Mouse (Mus musculus) A20 (cell line): ENCODE measurements around the gene Ctrc.
"Not testable (repeated sequence)": the region's sequence is repeated elsewhere in the genome, so short reads cannot be mapped to it uniquely, and the experiment has no call there.

Experiments
- DNase-seq: peaks from one replicate; pipeline ENCODE4 v3.0.0-alpha.2; 2011; ENCODE audit warnings: low read depth, low spot score

The Ctrc gene

GRCm38 (mm10) chr4:141787462-141787861 lies 58.7 kb downstream of the Ctrc start:
- DNase-seq: no peak

GRCm38 (mm10) chr4:141787046-141787445 lies 59.1 kb downstream of the Ctrc start:
- peak; percentile 51 for DNase-seq

GRCm38 (mm10) chr4:141786141-141786540 lies 60.0 kb downstream of the Ctrc start:
- peak; percentile 89 for DNase-seq

- DNase-seq: no peak
Measured at GRCm38 (mm10) chr4:141784835-141785234, 61.3 kb downstream of the Ctrc start.

GRCm38 (mm10) chr4:141781201-141781985 lies 64.8 kb downstream of the Ctrc start:
- no peak for DNase-seq

GRCm38 (mm10) chr4:141779828-141780227 lies 66.3 kb downstream of the Ctrc start:
- no peak for DNase-seq

GRCm38 (mm10) chr4:141773019-141773418 lies 73.1 kb downstream of the Ctrc start:
- not testable (repeated sequence) for DNase-seq

GRCm38 (mm10) chr4:141771823-141772222 lies 74.3 kb downstream of the Ctrc start:
- peak; percentile 61 for DNase-seq

GRCm38 (mm10) chr4:141769501-141770160 lies 76.5 kb downstream of the Ctrc start:
- no peak for DNase-seq

GRCm38 (mm10) chr4:141767353-141768036 lies 78.7 kb downstream of the Ctrc start:
- no peak for DNase-seq

- no peak for DNase-seq
Measured at GRCm38 (mm10) chr4:141766668-141767352, 79.3 kb downstream of the Ctrc start.

GRCm38 (mm10) chr4:141766316-141766667 lies 79.9 kb downstream of the Ctrc start:
- peak; percentile 87 for DNase-seq

GRCm38 (mm10) chr4:141765008-141765407 lies 81.2 kb downstream of the Ctrc start:
- peak; percentile 70 for DNase-seq
